Mouse (Mus musculus) intestine, embryonic 14.5 days (tissue): ENCODE measurements around the gene Abo. TPM values are rescaled to one million over a fixed set of nuclear protein-coding genes. Genes with fewer than 3 reads are reported as not detected.

ENCODE experiments used
- ATAC-seq: fragments of 200-750 bp; cut with Nextera tagmentation; replicated peaks from 2 replicates; pipeline ENCODE4 v1.8.0; 2017; ENCODE audit warnings: low read depth, moderate number of reproducible peaks, moderate TSS enrichment, moderate library complexity; ENCODE audit not compliant: low FRiP score, low TSS enrichment
- DNase-seq: peaks from one replicate; pipeline ENCODE4 v3.0.0-alpha.2; 2018; ENCODE audit warnings: low spot score
- H3K27ac ChIP-seq: fragments of 300-500 bp; sonication (generic); 2 replicates; pipeline ENCODE4 v1.5.1; 2014; ENCODE audit warnings: low read depth, mild to moderate bottlenecking, control low read depth
- H3K27me3 ChIP-seq: fragments of 300-500 bp; sonication (generic); replicated peaks from 2 replicates; pipeline ENCODE4 v1.6.1; 2014; ENCODE audit warnings: low read length, control low read depth; ENCODE audit not compliant: control insufficient read depth, insufficient read depth
- H3K36me3 ChIP-seq: fragments of 300-500 bp; sonication (generic); 2 replicates; pipeline ENCODE4 v1.6.1; 2014; ENCODE audit warnings: low read length, control low read depth; ENCODE audit not compliant: control insufficient read depth, insufficient read depth
- H3K4me1 ChIP-seq: fragments of 300-500 bp; sonication (generic); replicated peaks from 2 replicates; pipeline ENCODE4 v1.6.1; 2014; ENCODE audit warnings: low read length, control low read depth, mixed read lengths; ENCODE audit not compliant: control insufficient read depth, insufficient read depth
- H3K4me2 ChIP-seq: fragments of 300-500 bp; sonication (generic); 2 replicates; pipeline ENCODE4 v1.6.1; 2014; ENCODE audit warnings: low read length
- H3K4me3 ChIP-seq: fragments of 300-500 bp; sonication (generic); 2 replicates; pipeline ENCODE4 v1.5.1; 2014; ENCODE audit warnings: low read depth, low read length, control low read depth, mixed read lengths
- H3K9ac ChIP-seq: fragments of 300-500 bp; sonication (generic); 2 replicates; pipeline ENCODE4 v1.6.1; 2014; ENCODE audit warnings: mild to moderate bottlenecking, low read length
- H3K9me3 ChIP-seq: fragments of 300-500 bp; sonication (generic); 2 replicates; pipeline ENCODE4 v1.6.1; 2016; ENCODE audit warnings: low read length, control low read depth; ENCODE audit not compliant: control insufficient read depth
- WGBS: fragments of 180-500 bp; shearing (Covaris S2); extraction: QIAGEN DNeasy Blood & Tissue Kit; methylation state at CpG from one replicate; pipeline ENCODE4 v1.1.7; 2014; 5-methylcytosine and 5-hydroxymethylcytosine counted together
- polyA plus RNA-seq: library from polyadenylated mRNA; unstranded; fragments of >200 nt; fragmentation: Nextera tagmentation; extraction: Ambion mirVana; gene quantifications from 2 replicates; pipeline ENCODE4 v1.2.1, GENCODE M21; 2014

Gene Abo
- polyA plus RNA-seq, 1 experiment from 2014 or later: not detected

GRCm38 (mm10) chr2:26827261-26827975, 37.4 kb downstream of the Abo start:
- no peak overlapping the region for H3K9ac ChIP-seq
- DNase-seq (no peak), ATAC-seq (no peak)
- H3K4me3 ChIP-seq: no peak overlapping the region
- H3K9me3 ChIP-seq: no peaks in the 10 kb centered on the region
- no peak overlapping the region for H3K4me2 ChIP-seq
- no peaks in the 10 kb centered on the region for H3K27me3 ChIP-seq
- no peaks in the 10 kb centered on the region for H3K36me3 ChIP-seq
- no peak overlapping the region for H3K27ac ChIP-seq
- WGBS: 90% methylated on average over 1 of the region's 1 CpGs
- no peaks in the 10 kb centered on the region for H3K4me1 ChIP-seq

Other genes with a start within 250 kb of the Abo start
- gene Fam69b, start 236.5 kb downstream of the Abo start, polyA plus RNA-seq: 39.7 and 41.3 TPM in 2 replicates
- not detected in 2 replicates for gene Lcn4, start 193.7 kb downstream of the Abo start, polyA plus RNA-seq
- gene Surf6, start 37.9 kb upstream of the Abo start, polyA plus RNA-seq: 13.6 and 15.0 TPM in 2 replicates
- 28.4 and 31.7 TPM in 2 replicates for gene Med22, start 45.7 kb upstream of the Abo start, polyA plus RNA-seq
- gene Rpl7a, start 45.8 kb upstream of the Abo start, polyA plus RNA-seq: 782 and 796 TPM in 2 replicates
- 38.5 and 41.6 TPM in 2 replicates for gene Surf2, start 51.4 kb upstream of the Abo start, polyA plus RNA-seq
- gene Surf1, start 51.6 kb upstream of the Abo start, polyA plus RNA-seq: 53.3 and 57.0 TPM in 2 replicates
- gene Surf4, start 68.9 kb upstream of the Abo start, polyA plus RNA-seq: 181 and 195 TPM in 2 replicates
- gene Stkld1, start 69.1 kb upstream of the Abo start, polyA plus RNA-seq: not detected in 2 replicates
- gene Rexo4, start 99.4 kb upstream of the Abo start, polyA plus RNA-seq: 48.2 and 52.7 TPM in 2 replicates
- gene Adamts13, start 108.4 kb upstream of the Abo start, polyA plus RNA-seq: 0.15 and 0.16 TPM in 2 replicates
- 55.0 and 56.8 TPM in 2 replicates for gene Cacfd1, start 144.9 kb upstream of the Abo start, polyA plus RNA-seq
- gene Slc2a6, start 163.0 kb upstream of the Abo start, polyA plus RNA-seq: 0.76 and 0.94 TPM in 2 replicates
- not detected in 2 replicates for gene Mymk, start 207.2 kb upstream of the Abo start, polyA plus RNA-seq
- 2.0 TPM in 2 replicates for gene Adamtsl2, start 214.4 kb upstream of the Abo start, polyA plus RNA-seq